Mouse (Mus musculus) liver, embryonic 14.5 days (tissue): Measurements from ENCODE around the gene Ptprcap.
A peak's percentile ranks its signal among the peaks of the same experiment; 100 is the strongest.

Experiments
- CTCF ChIP-seq: IDR thresholded peaks from 2 replicates; pipeline ENCODE4 v1.5.1; 2016; ENCODE audit warnings: antibody characterized with exemption, low read depth, control low read depth
- EP300 ChIP-seq: IDR thresholded peaks from 2 replicates; pipeline ENCODE4 v1.6.1; 2016; ENCODE audit warnings: antibody characterized with exemption, low read depth

DNA sequence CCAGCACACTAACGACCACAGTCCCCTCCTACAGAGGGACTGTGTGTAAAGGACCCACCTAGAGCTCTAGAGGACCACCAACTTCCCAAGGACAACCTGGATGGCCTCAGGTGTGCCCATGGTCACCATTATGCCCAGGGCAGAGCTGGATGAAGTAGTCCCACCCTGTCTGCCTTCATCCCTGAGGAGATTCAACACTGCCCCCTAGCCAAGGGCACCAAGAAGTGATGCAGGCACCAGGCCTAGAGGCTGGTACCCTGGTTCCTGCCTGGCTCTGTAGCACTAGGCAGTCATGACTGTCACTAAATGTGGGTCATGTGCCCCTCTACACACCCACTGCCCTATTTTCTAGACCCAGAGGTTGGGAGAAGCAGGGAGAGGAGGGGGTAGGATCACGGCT, 21.6 kb upstream of the Ptprcap start:
- peak; percentile 78 for TF ChIP-seq CTCF
- no peak for TF ChIP-seq EP300
